Mouse (Mus musculus) gastrocnemius, adult 8-10 months (tissue): ENCODE results near the gene Gbx1. TPM values are rescaled to one million over a fixed set of nuclear protein-coding genes. Genes with fewer than 3 reads are reported as not detected.
"Not testable (repeated sequence)": the region's sequence is repeated elsewhere in the genome, so short reads cannot be mapped to it uniquely, and the experiment has no call there.

ENCODE experiments used
- DNase-seq, 2 experiments: peaks; one replicate each; pipeline ENCODE4 v3.0.0; 2022; ENCODE audit warnings: low spot score in 2 of 2
- total RNA-seq, 4 experiments: library from RNA; stranded (reverse); gene quantifications; 2 replicates each; pipeline ENCODE4 v1.2.4; 2022

The Gbx1 gene
- not detected for total RNA-seq

DNA sequence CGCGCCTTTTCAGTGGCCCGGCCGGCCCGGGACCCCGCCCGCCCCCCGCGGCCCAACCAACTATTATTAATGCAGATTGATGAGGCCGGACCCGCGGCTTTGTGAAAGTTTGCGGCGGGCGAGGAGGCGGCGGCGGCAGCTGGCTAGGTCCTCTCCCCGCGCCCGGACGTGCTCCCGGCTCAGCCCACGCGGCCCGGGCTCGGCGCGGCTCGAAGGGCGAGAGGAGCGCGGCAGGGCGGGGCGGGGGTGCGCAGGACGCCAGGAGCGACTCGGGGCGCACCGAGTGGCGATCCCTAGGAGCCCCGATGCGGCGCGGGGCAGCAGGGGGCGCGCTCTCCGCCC is at the start of gene Gbx1:
TSS of gene Gbx1 (minus strand) at position 314 of the 342 bp plus-strand sequence.
- DNase-seq = no peak

DNA sequence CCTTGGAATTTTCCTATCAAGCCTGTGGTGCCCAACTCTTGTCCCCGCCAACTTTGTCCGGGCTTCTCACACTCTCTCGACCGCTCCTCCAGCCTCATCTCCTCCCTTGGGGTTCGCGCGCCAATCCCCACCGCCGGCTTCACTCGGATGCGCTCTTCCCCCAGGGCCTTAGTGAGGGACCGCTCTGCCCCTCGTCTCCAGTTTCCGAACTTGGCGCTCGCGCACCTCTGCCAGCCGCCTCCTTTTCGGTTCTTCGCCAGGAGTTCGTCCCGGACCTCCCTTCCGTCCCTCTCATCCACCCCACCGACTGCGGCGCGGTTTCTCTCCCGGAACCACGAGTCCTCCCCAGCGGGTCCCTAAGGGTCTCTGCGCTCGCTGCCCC is 49.8 kb upstream of the Gbx1 start:
- no peak for DNase-seq

GRCm38 (mm10) chr5:24575948-24576347 is 48.9 kb upstream of the Gbx1 start:
- DNase-seq = no peak

DNA sequence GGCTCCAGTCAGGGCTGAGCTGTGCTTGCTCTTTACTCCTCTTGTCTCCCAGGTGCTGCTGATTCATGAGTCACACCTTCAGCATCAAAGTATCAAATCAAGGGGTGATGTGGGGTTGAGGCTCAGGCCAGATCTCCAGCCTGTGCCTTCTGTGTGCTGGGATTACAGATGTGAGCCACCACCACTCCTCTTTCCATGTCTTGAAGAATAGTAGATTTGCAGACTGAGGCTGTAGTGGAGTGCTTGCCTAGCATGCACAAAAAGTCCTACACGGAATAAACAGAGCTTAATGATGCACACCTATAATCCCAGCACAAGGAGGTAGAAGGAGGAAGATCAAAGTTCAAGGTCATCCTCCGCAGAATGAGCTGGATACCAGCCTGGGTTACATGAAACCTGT is 29.7 kb upstream of the Gbx1 start, which contains the start of gene 4931409K22Rik:
TSS of gene 4931409K22Rik (minus strand) at position 101 of the 400 bp plus-strand sequence.
- DNase-seq = no peak

- not testable (repeated sequence) for DNase-seq
These were observed 28.3 kb upstream of the Gbx1 start for GRCm38 (mm10) chr5:24555335-24555734.

DNA sequence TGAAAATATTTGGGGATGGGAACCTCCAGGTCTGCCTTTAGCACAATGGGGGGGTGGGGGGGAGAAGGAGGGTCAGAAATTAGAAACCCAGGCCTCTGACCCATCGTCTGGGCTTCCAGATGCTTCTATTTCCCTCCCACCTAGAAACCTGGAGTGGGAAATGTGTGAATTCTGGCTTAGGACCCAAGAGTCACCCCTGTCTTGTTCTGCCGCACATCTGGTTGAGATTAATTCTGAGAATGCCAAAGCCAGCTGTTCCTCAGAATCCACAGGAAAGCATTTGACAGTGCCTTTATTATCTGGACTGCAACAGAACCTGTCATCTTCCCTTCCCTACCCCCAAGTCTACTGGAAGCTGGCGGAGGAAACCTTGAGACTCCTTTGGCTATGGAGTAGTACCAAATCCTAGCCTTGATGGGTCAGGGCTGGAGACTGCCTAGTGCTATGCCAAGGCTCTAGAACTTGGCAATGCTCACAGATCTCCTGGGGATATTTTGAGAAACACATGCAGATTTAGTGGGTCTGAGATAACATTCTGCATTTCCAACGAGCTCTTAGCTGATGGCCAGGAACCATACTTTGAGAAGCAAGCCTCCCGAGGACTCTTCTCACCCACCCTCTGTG is 26.7 kb upstream of the Gbx1 start:
- no peak for DNase-seq

DNA sequence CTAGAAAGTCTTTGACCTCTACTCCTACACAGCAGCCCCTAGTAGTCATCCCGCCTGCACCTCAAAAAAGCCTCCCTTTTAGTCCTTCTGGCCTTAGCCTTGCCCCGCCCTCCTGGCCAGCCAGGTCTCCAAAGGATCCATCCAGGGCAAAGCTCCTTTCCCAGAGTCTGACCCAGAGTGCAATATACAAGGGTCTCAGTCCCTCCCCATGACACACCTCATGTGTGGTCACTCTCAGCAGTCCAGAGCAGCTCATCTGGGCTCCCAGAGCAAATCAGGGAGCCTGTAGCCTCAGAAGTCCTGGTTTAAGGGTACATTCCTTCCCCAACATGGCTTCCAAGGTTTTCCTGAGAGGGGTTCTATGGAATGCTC is 24.3 kb upstream of the Gbx1 start:
- no peak for DNase-seq

GRCm38 (mm10) chr5:24550598-24551316 is 23.8 kb upstream of the Gbx1 start:
- no peak for DNase-seq

GRCm38 (mm10) chr5:24542643-24543042 is 15.6 kb upstream of the Gbx1 start:
- DNase-seq = no peak

DNA sequence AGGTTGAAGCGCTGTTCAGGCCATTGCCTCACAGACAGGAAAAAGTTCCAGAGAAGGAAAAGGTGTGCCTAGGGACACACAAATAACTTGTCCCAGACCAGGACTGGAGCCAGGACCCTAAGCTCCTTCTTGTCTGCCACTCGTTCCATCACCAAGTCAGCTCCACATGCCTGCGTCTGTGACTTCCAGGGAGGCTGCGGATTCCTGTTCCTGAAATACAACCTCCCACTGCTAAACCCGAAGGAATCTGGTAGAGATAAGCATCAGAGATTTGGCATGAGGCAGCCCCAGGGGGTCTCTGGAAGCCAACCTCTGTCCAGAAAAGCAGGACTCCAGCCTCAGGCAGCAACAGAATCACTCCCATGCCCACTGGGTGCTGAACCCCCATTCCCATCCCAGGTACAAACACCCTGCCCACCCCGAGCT is 14.2 kb upstream of the Gbx1 start:
- no peak for DNase-seq

DNA sequence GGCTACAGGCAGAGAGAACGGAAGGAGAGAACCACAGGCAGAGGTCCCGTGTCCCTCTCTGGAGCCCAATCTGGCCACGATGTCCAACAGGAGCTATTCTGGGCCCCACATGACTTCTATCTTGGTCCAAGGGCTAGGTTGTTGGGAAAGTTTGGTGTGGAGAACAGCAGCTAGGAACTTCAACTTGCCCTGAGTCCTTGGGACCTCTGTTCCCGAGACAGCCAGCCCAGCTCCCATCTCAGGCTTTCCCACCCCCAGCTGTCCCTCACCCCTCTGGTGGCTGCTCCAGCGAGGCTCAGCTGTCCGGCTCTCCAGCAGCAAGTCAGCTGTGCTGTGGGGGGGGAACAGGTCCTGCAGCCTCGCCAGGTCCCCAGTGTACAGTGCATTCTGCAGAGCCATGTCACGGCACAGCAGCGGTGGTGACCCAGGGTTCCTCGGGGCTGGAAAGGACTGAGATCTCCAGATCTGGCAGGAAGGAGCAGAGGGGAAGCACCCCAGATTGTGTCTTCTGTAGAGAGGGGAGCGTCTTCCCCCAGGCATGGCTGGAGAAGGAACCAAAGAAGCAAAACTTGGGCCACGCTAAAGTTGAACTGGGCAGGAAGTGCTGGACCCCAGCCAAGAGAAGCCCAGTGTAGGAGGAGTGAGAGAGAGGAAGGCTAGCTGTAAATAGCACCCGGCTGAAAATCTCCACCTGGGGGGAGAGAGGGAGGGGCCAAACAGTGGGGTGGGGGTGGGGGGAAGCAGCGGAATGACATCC is 13.6 kb upstream of the Gbx1 start, which contains the start of gene Asb10:
TSS of gene Asb10 (minus strand) at position 592 of the 757 bp plus-strand sequence.
- DNase-seq = peak; percentile 74 to 83

DNA sequence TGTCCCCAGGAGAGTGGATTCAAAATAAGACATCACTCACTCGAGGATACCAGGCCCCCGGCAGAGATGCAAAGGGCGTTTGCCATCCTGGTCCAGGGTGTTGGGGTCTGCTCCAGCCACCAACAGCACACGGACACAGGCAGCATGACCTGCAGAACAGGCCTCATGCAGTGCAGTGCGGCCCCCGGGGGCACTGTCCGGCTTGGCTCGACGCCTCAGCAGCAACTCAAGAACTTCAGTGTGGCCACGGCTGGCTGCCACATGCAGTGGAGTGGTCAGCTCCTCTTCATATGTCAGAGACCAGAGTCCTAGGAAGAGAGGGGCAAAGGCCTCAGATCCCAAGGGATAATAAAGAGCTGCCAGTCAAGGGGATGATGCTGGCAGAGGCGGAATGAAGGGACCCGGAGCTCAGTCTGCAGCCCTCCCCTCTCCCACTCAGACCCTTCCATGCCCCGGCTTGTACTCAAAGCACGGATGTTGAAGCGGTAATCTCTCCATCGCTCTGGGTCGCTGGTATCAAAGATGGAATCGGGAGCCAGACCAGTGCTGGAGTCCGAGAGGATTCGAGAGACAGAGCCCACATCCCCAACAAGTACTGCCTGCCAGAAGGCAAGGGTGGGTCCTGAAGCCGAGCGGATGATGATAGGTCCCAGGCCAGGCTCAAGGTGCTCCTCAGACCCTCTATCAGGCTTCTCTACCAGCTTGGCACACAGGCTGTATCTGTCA is 12.7 kb upstream of the Gbx1 start:
- peak; percentile 13 to 35 for DNase-seq

- DNase-seq = peak; percentile 51 to 63
These were observed 10.6 kb upstream of the Gbx1 start for GRCm38 (mm10) chr5:24537618-24538017.

- no peak for DNase-seq
These were observed 9.5 kb upstream of the Gbx1 start for GRCm38 (mm10) chr5:24536511-24536910.

GRCm38 (mm10) chr5:24535731-24536130 is 8.7 kb upstream of the Gbx1 start:
- DNase-seq = no peak

GRCm38 (mm10) chr5:24534292-24534691 is 7.3 kb upstream of the Gbx1 start:
- no peak for DNase-seq

GRCm38 (mm10) chr5:24533391-24533790 is 6.4 kb upstream of the Gbx1 start:
- no peak for DNase-seq

- peak; percentile 88 to 89 for DNase-seq
These were observed 3.2 kb upstream of the Gbx1 start for GRCm38 (mm10) chr5:24530042-24530689.

DNA sequence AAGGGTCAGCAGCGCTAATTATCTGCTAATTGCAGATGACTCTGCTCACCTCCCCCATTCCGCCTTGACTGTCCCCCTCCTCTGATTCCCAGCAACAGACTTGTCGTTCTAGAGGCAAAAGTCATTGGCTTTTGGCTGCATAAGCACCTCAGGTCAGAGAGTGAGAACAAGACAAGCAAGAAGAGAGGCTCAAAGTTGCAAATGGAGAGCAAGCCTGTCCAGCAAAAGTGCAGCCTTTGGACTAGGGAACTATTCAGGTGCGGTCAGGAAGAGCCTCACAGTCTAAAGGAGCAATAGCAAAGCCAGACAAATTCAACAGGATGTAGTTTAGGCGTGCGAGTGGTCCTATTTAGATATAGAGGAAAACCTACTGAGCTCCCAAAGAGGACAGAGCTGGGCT is 778 bp upstream of the Gbx1 start:
- DNase-seq = no peak

- no peak for DNase-seq
These were observed 663 bp downstream of the Gbx1 start for GRCm38 (mm10) chr5:24526190-24526888.
